Mouse (Mus musculus): ENCODE measurements around the gene Teddm1b.
A peak's percentile ranks its signal among the peaks of the same experiment; 100 is the strongest.
"Not testable (repeated sequence)": the region's sequence is repeated elsewhere in the genome, so short reads cannot be mapped to it uniquely, and the experiment has no call there.

Teddm1b gene

DNA sequence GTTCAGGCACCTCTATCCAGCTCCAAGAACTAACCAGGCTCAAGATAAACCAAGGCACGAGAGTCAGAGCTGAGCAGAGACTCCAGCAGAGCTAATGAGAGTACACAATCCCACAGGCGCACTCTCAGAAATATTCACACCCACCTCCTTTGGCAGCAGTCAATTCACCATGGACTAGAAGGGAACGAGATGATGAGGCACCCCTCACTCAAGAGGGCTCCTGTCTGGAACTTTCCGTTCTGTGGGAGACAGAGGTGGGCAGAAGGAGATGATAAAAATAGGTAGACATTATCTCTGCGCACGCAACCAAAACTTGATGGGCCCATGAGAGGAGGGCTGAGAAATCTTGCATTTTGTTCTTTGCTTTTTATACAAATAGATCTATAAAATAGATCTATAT lies at the start of gene Teddm1b:
TSS of gene Teddm1b (plus strand) at position 301 of the 400 bp plus-strand sequence.
- DNase-seq: no peak

DNA sequence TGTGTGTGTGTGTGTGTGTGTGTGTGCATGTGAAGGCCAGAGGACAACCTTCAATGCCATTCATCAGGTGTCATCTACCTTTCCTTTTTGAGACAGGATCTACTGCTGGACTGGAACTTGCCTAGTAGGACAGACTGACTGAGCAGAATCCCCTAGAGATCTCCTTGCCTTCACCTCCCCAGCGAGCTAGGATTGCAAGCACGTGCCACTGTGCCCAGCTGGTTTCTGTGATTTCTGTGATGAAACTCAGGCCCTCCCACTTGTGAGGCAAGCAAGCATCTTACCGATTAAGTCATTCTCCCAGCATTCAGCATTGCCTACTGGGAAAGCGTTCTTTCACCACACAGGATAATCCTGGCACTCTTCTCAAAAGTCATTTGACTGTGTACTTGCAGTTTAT lies 43.4 kb upstream of the Teddm1b start:
- no peak for DNase-seq

DNA sequence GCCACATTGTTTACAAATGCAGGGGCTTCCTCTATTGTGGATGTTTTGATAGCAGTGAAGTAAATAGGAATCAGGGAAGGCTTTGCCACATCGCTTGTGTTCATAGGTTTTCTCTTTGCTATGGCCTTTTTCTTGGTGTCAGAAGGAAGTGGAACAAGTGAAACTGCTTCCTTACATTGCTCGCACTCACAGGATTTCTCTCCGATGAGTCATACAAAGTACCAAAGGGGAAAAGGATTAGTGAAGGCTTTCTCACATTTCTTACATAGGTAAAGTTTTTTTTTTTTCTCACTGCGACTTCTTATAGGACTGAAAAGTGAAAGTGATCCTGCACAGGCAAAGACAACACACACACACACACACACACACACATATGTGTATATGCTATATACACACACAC lies 38.1 kb upstream of the Teddm1b start:
- DNase-seq: no peak

DNA sequence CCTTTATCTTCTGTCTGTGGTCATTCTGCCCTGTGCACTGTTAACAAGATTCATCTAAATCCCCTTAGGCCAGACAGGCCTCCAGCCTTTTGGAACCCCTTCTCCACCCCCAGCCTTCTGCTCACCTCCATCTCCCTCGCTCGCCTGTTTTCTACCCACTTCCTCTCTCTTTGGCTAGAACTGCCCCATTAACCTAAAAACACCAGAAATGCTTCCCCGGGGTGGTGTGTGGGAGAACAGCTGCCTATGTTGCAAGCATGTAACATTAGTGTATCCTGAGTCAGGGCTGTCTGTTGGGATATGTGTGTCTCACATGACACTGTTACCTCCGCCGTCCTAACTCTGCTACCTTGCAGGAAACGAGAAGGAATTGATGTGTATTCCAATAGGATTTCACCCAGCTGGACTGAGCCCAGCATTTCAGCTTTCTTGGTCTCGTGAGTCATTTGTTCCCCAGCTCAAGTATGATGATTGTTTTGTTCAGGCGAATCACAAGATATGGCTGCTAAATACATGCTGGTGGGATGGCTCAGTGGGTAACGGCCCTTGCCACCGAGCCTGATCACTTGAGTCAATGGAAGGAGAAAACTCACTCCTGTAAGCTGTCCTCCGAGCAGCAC lies 31.9 kb upstream of the Teddm1b start:
- DNase-seq: no peak

- no peak for DNase-seq
These were observed 30.1 kb upstream of the Teddm1b start, which contains the start of gene Rgsl1 for GRCm38 (mm10) chr1:153844042-153844441. Rgsl1 (minus strand) TSS chr1:153844142.

DNA sequence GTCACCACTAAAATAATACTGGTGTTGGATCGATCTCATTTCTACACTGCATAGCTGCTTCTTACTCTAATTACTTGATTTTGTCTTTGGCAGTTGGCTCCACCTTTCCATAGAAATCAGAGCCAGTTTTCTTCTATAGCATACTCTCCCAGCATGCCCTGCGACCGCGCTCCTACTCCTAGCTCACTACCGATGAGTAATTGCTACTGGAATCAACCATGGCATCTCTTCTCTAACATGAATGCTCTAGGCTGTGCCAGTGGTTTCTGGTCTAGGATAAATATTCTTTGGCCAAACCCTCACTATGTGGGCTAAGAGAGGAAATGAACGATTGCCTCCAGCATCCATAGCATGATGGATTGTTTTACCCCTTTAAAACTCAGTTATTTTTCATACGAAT lies 27.7 kb upstream of the Teddm1b start:
- DNase-seq: no peak

DNA sequence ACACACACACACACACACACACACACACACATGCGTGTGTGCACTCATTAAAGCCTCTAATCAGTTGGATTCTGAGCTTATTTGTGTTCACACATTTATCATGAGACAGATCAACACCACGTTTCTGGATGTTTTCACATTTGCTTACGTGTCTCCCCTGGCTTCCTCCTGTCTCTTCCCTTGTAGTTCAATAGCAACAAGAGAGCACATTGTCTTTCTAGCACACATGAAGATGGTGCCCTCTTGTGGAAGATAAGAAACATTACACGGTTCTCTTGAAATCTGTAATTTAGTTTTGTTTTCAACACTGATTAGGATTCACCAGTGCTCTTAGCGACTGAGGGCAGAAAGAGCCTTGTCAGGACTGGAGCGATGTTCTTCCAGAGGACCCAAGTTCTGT lies 27.3 kb upstream of the Teddm1b start:
- DNase-seq: no peak

DNA sequence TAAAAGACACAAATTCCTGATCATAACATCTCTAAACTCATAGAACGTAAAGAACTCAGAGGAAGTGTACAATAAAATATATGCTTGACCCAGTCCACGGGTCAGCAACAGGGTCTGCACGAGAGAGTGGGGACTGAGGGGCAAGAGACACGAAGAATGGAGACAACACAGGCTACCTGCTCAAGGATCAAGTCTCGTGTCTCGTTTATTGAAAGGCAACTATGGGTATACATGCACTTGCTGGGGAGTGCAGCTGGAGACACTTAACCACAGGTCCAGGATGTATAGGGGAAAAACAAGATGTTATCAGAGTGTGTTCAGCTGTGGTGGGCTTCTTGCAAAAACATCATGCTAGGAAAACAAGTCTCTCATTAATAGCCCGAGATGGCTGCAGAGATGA lies 21.4 kb upstream of the Teddm1b start:
- not testable (repeated sequence) for DNase-seq

GRCm38 (mm10) chr1:153855946-153856345 lies 18.2 kb upstream of the Teddm1b start:
- DNase-seq: no peak

DNA sequence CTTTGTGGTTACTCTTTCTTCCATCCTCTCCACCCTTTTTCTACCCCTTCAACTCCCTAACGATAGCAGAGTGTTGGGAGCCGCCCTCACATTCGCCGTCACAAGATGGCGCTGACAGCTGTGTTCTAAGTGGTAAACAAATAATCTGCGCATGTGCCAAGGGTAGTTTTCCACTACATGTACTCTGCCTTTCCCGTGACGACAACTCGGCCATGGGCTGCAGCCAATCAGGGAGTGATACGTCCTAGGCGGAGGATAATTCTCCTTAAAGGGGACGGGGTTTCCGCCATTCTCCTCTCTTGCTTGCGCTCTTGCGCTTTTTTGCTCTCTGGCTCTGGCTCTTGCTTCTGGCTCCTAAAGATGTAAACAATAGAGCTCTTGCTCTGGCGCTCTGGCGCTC lies 6.2 kb downstream of the Teddm1b start:
- DNase-seq: not testable (repeated sequence)

DNA sequence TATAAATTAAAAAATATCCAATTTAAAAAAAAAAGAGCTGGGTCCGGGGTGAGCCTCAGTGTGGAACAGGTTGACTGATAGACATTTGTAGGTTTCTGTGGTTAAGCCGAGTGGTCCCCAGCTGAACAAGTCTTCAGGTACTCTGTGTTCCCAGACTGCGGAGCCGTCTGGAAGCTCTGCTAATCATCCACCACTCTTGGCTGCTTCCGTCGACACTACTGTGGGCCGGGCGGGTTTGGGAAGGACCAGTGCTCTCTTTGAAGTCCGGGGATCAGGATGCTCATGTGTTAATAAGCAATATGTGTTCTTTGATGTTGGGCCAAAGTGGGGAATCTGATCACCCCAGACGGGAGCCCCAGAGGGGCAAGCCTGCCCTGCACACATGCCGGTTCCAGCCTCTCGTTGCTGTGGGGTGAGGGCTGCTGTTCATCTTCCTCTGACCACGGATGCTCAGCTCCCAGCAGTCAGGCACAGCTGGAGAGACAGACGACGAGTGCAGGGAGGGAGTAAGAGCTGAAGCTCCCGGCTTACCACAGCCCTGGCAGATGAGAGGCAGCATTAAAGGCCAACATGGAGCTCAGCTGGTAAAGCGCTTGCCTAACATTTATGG lies 12.0 kb downstream of the Teddm1b start:
- no peak for DNase-seq

DNA sequence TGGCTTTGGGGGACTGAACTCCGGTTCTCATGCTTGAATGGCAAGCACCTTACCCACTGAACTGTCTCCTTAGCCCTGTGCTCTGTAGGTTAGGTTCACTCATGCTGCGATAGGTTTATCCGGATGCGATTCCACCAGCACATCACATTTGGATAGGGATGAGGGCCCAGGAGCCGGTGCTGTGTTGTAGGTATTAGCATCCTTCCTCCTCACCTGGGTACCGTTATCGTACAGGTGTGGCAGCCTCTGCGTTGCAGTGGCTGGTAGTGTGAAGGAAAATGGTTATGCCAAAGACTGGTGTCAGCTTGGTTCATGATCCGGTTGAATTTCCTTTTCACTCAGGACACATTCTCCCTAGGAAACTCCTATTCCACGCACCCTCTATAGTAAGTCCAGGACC lies 16.0 kb downstream of the Teddm1b start:
- no peak for DNase-seq

GRCm38 (mm10) chr1:153891442-153891841 lies 17.3 kb downstream of the Teddm1b start, which contains the start of gene Teddm1a:
Teddm1a (plus strand) TSS chr1:153891742.
- no peak for DNase-seq

- DNase-seq: no peak
These were observed 19.6 kb downstream of the Teddm1b start for GRCm38 (mm10) chr1:153893746-153894145.

- DNase-seq: no peak
These were observed 20.2 kb downstream of the Teddm1b start for GRCm38 (mm10) chr1:153894201-153894893.

DNA sequence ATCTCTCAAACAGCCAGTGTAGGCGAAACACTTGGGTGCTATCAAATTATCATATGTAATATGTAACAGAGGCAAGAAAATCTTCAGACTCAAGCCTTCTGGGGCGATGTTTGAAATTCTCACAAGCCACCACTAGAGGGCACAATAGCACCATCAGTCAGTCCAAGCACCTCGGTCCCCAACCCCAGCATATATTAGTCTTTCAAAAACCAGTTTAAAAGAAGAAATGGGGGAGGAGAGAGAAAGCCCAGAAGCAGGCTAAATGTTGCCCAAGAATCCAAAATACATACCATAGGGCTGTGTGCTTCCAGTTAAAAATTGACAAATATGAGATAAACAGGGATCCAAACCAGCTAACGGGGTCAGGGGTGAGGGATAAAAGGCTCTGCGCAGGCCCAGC lies 20.8 kb downstream of the Teddm1b start:
- DNase-seq: peak; percentile 72

GRCm38 (mm10) chr1:153897196-153897595 lies 23.1 kb downstream of the Teddm1b start:
- no peak for DNase-seq

- no peak for DNase-seq
These were observed 25.0 kb downstream of the Teddm1b start for GRCm38 (mm10) chr1:153898989-153899730.

- DNase-seq: peak; percentile 98
These were observed 25.7 kb downstream of the Teddm1b start, which contains the start of the genes Glul and Teddm2 for GRCm38 (mm10) chr1:153899731-153900380. Glul (plus strand) TSS chr1:153899944. Teddm2 (minus strand) TSS chr1:153900228.

- DNase-seq: no peak
These were observed 26.2 kb downstream of the Teddm1b start for GRCm38 (mm10) chr1:153900381-153900780.

DNA sequence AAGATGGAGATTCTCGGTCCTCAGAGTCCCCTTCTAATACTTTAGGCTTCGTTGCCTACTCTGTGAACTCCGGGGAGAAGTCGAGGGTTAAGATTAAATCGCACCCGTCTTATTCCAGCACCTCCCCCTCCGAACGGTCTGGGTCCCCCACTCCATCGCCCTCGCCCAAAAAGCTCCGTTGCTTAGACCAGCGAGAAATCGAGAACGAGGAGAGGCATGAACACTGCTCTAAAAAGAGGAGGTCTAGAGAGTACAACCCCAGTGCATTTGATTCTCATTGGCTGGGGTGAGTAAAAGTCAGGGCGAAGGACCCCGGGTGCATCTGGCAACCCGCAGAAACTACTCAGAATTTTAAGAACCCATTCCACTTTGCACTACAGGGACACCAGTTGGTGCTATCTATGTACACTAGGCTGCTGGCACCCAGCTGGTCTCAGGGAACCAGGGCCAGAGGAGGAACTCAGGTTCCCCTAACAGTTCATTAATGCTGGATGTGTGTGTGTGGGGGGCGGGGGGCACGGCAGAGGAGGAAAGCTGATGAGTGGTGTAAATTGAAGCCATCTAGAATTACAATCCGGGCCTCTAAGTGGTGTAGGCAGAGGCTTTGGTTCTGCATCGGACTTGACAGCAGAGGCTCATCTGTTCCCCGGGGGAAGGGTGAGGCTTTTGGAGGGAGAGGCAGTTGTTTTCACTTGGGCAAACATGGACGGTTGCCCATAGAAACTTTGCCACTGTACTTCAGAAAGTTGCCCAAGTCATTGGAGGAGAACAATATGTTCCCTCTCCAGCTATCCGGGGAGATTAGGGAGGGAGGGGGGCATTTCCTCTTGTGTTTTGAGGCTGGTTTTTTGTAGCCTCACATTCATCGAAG lies 26.9 kb downstream of the Teddm1b start:
- DNase-seq: no peak

DNA sequence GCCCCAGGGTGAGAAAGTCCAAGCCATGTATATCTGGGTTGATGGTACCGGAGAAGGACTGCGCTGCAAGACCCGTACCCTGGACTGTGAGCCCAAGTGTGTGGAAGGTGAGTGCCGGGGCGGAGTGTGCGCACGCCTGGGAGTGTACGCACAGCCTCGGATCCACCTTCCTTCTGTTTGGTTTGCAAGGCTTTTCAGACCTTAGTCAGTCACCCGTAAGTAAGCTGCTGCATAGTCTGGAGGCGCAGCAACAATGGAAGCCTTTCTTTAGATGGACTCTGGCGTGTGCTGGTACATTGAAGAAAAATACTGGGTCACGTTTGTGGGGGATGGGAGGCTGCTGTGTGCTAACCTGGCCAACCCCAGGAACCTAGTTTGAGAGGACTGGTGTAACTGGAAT lies 28.9 kb downstream of the Teddm1b start:
- DNase-seq: no peak
